Mouse (Mus musculus) G1E (cell line): ENCODE measurements around the gene Pik3r2.

Experiments used
- CTCF ChIP-seq: IDR thresholded peaks from 2 replicates; pipeline ENCODE4 v1.5.1; 2012; ENCODE audit warnings: low read depth, low read length, inconsistent platforms, mixed read lengths
- GATA1 ChIP-seq: IDR thresholded peaks from 2 replicates; pipeline ENCODE4 v1.6.1; 2012; ENCODE audit warnings: borderline replicate concordance, low read length, inconsistent platforms, mixed read lengths
- POLR2AphosphoS5 ChIP-seq: IDR thresholded peaks from 2 replicates; pipeline ENCODE4 v1.6.1; 2012; ENCODE audit warnings: low read depth, low read length, inconsistent platforms; ENCODE audit not compliant: insufficient replicate concordance

GRCm38 (mm10) chr8:70787941-70788667, 11.6 kb upstream of the Pik3r2 start:
- TF ChIP-seq CTCF = no peak
- TF ChIP-seq POLR2AphosphoS5 = no peak
- TF ChIP-seq GATA1 = no peak
